Mouse (Mus musculus) left cerebral cortex, postnatal 36 days (tissue): ENCODE results near the gene Zfp644. TPM values are rescaled to one million over a fixed set of nuclear protein-coding genes. Genes with fewer than 3 reads are reported as not detected.

Experiments
- DNase-seq, 2 experiments: peaks; one replicate each; pipeline ENCODE4 v3.0.0; 2021 to 2022; ENCODE audit warnings: low spot score in 2 of 2, mixed read lengths in 1 of 2
- intact Hi-C: fragments of 180-260 bp; cut with DNase I; formaldehyde crosslinking; loops from one replicate; pipeline ENCODE4 v1.15.1; 2025
- total RNA-seq, 2 experiments: library from RNA; stranded (reverse); gene quantifications; 2 replicates each; pipeline ENCODE4 v1.2.3; 2021

Zfp644 gene
- total RNA-seq, 2 experiments from 2014 or later, result 102 to 116 TPM

GRCm38 (mm10) chr5:106608798-106609197 lies 88.3 kb downstream of the Zfp644 start, which contains the start of gene Gm17304:
TSS of gene Gm17304 (plus strand) at chr5:106609098.
- intact Hi-C loops, result no loop called here
- DNase-seq, result no peak

- DNase-seq, result no peak
- intact Hi-C loops, result no loop called here
Observed at GRCm38 (mm10) chr5:106607081-106607480, 90.0 kb downstream of the Zfp644 start.

GRCm38 (mm10) chr5:106605096-106605495 lies 92.0 kb downstream of the Zfp644 start:
- no peak for DNase-seq
- intact Hi-C loops, result no loop called here

GRCm38 (mm10) chr5:106604381-106604780 lies 92.7 kb downstream of the Zfp644 start:
- no peak for DNase-seq
- intact Hi-C loops, result no loop called here

GRCm38 (mm10) chr5:106599482-106599881 lies 97.6 kb downstream of the Zfp644 start:
- intact Hi-C loops, result no loop called here
- DNase-seq, result no peak

GRCm38 (mm10) chr5:106597472-106597871 lies 99.6 kb downstream of the Zfp644 start:
- no peak for DNase-seq
- intact Hi-C loops, result no loop called here

- DNase-seq, result no peak
- intact Hi-C loops, result no loop called here
Observed at GRCm38 (mm10) chr5:106594388-106594787, 102.7 kb downstream of the Zfp644 start.

- intact Hi-C loops, result no loop called here
- DNase-seq, result no peak
Observed at GRCm38 (mm10) chr5:106590686-106591085, 106.4 kb downstream of the Zfp644 start.

GRCm38 (mm10) chr5:106589670-106590069 lies 107.4 kb downstream of the Zfp644 start:
- DNase-seq, result no peak
- intact Hi-C loops, result loop anchor here (10.0 kb wide), 1 partner anchor 585 kb away; no protein-coding TSS in a partner anchor

- no peak for DNase-seq
- intact Hi-C loops, result loop anchor here (10.0 kb wide), 1 partner anchor 584 kb away; no protein-coding TSS in a partner anchor
Observed at GRCm38 (mm10) chr5:106589006-106589405, 108.1 kb downstream of the Zfp644 start.

GRCm38 (mm10) chr5:106580943-106581342 lies 116.1 kb downstream of the Zfp644 start:
- DNase-seq, result no peak
- intact Hi-C loops, result loop anchor here (10.0 kb wide), 1 partner anchor 576 kb away; no protein-coding TSS in a partner anchor

- intact Hi-C loops, result no loop called here
- DNase-seq, result no peak
Observed at GRCm38 (mm10) chr5:106577237-106577888, 119.7 kb downstream of the Zfp644 start.

- no peak for DNase-seq
- intact Hi-C loops, result no loop called here
Observed at GRCm38 (mm10) chr5:106575098-106575497, 122.0 kb downstream of the Zfp644 start.

- intact Hi-C loops, result loop anchor here (5.0 kb wide), 1 partner anchor 117 kb away; the partner anchor contains the start of gene Barhl2
Observed at GRCm38 (mm10) chr5:106574560-106574946, 122.5 kb downstream of the Zfp644 start.

GRCm38 (mm10) chr5:106573742-106574559 lies 123.1 kb downstream of the Zfp644 start:
- intact Hi-C loops, result loop anchor here (5.0 kb wide), 1 partner anchor 117 kb away; the partner anchor contains the start of gene Barhl2
- DNase-seq, result no peak

More at GRCm38 (mm10) chr5:106574560-106574946, 122.5 kb downstream of the Zfp644 start:
- peak; percentile 83 to 86 for DNase-seq

Other genes with a start within 250 kb of the Zfp644 start
- 1 to 10 TPM in 1 of 2 experiments, under 1 TPM in 1; 0.62 to 1.2 TPM for gene Barhl2, start 239.1 kb downstream of the Zfp644 start, total RNA-seq
- not detected for gene Gm17304, start 88.2 kb downstream of the Zfp644 start, total RNA-seq
- gene Hfm1, start 229.0 kb upstream of the Zfp644 start, total RNA-seq, result 1 to 10 TPM; 1.1 to 1.4 TPM